Mouse (Mus musculus) thymus, adult 2 months (tissue): ENCODE results near the gene Ambra1.

Experiments used
- CTCF ChIP-seq: fragments of 200-500 bp; IDR thresholded peaks from 2 replicates; pipeline ENCODE4 v1.5.1; 2012; ENCODE audit warnings: mild to moderate bottlenecking, control low read depth, low read length, moderate library complexity, borderline replicate concordance; ENCODE audit not compliant: control insufficient read depth, poor library complexity, insufficient read depth; ENCODE audit errors: extremely low read depth
- POLR2A ChIP-seq: fragments of 200-500 bp; IDR thresholded peaks from 2 replicates; pipeline ENCODE4 v1.6.1; 2012; ENCODE audit warnings: mild to moderate bottlenecking, low read length, control low read depth, moderate library complexity; ENCODE audit not compliant: control insufficient read depth, poor library complexity, insufficient read depth; ENCODE audit errors: extremely low read depth

DNA sequence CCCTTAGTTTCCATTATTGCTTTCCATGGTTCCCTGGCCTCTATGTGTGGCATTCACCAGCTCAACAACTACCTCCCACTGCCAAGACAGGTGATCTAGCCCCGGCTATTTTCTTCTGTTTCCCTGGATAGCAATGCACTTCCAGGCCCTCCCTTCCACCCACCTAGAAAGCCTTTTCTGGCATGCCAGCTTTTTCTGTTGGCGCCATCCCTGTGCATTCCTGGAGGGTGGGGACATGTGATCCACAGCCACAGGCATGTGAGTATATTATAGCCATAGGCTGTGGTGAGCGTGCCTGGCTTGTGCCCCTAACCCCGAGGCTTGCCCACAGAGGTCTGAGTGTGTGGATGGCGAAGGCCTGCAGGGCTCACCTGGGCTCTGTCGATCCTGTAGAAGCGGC, 206.2 kb downstream of the Ambra1 start:
- no peak for TF ChIP-seq POLR2A
- TF ChIP-seq CTCF, result no peak
